Mouse (Mus musculus) kidney, adult 2 months (tissue): ENCODE measurements at regions not wholly inside any gene's neighbourhood (a gene's known extent, or its start where the extent isn't known, plus 50 kb on each side); places are given as distances from the start of the nearest gene placed in this dataset.

Source experiments
- CTCF ChIP-seq: fragments of 200-500 bp; conservative IDR thresholded peaks from 2 replicates; pipeline ENCODE4 v1.5.1; 2011; ENCODE audit warnings: low read depth, mild to moderate bottlenecking, control low read depth, low read length, moderate library complexity, mixed read lengths; ENCODE audit not compliant: insufficient read depth, insufficient read length
- POLR2A ChIP-seq: fragments of 200-500 bp; IDR thresholded peaks from one replicate; pipeline ENCODE4 v1.6.1; 2011; ENCODE audit warnings: low read depth, low read length, control low read depth

GRCm38 (mm10) chr3:80207022-80207421 is 322.7 kb downstream of the Fam198b start:
- TF ChIP-seq POLR2A (no peak), CTCF (no peak)
